Mouse (Mus musculus): ENCODE data around the gene Psmc1.

Gene Psmc1

GRCm38 (mm10) chr12:100124913-100125798, 15.2 kb downstream of the Psmc1 start:
- DNase-seq (ENCODE audit: low read depth, low spot score) = no peak

- DNase-seq (ENCODE audit: low read depth, low spot score) = no peak
Measured at GRCm38 (mm10) chr12:100126968-100127865, 17.3 kb downstream of the Psmc1 start.

- no peak for DNase-seq (ENCODE audit: low read depth, low spot score)
Measured at GRCm38 (mm10) chr12:100127866-100128480, 18.0 kb downstream of the Psmc1 start.

- DNase-seq (ENCODE audit: low read depth, low spot score) = no peak
Measured at GRCm38 (mm10) chr12:100128522-100128921, 18.6 kb downstream of the Psmc1 start.

- no peak for DNase-seq (ENCODE audit: low read depth, low spot score)
Measured at GRCm38 (mm10) chr12:100128961-100129360, 19.0 kb downstream of the Psmc1 start.

- no peak for DNase-seq (ENCODE audit: low read depth, low spot score)
Measured at GRCm38 (mm10) chr12:100131167-100131566, 21.2 kb downstream of the Psmc1 start.

- DNase-seq (ENCODE audit: low read depth, low spot score) = peak; percentile 46
Measured at GRCm38 (mm10) chr12:100131655-100132054, 21.7 kb downstream of the Psmc1 start.

GRCm38 (mm10) chr12:100134395-100134936, 24.5 kb downstream of the Psmc1 start:
- no peak for DNase-seq (ENCODE audit: low read depth, low spot score)

- no peak for DNase-seq (ENCODE audit: low read depth, low spot score)
Measured at GRCm38 (mm10) chr12:100135117-100135516, 25.2 kb downstream of the Psmc1 start.

- DNase-seq (ENCODE audit: low read depth, low spot score) = no peak
Measured at GRCm38 (mm10) chr12:100142848-100143523, 33.0 kb downstream of the Psmc1 start.

GRCm38 (mm10) chr12:100143737-100144136, 33.8 kb downstream of the Psmc1 start:
- DNase-seq (ENCODE audit: low read depth, low spot score) = no peak

- DNase-seq (ENCODE audit: low read depth, low spot score) = no peak
Measured at GRCm38 (mm10) chr12:100144269-100144668, 34.3 kb downstream of the Psmc1 start.

GRCm38 (mm10) chr12:100152466-100152865, 42.5 kb downstream of the Psmc1 start:
- no peak for DNase-seq (ENCODE audit: low read depth, low spot score)

GRCm38 (mm10) chr12:100159261-100159975, 49.5 kb downstream of the Psmc1 start, which contains the start of gene Nrde2:
Gene Nrde2, minus strand, starts transcription at chr12:100159653.
- DNase-seq (ENCODE audit: low read depth, low spot score) = peak; percentile 88

GRCm38 (mm10) chr12:100164991-100165500, 55.1 kb downstream of the Psmc1 start:
- DNase-seq (ENCODE audit: low read depth, low spot score) = no peak

GRCm38 (mm10) chr12:100166177-100166576, 56.2 kb downstream of the Psmc1 start:
- DNase-seq (ENCODE audit: low read depth, low spot score) = no peak

GRCm38 (mm10) chr12:100166939-100167338, 57.0 kb downstream of the Psmc1 start:
- no peak for DNase-seq (ENCODE audit: low read depth, low spot score)

- no peak for DNase-seq (ENCODE audit: low read depth, low spot score)
Measured at GRCm38 (mm10) chr12:100167502-100167901, 57.5 kb downstream of the Psmc1 start.

- DNase-seq (ENCODE audit: low read depth, low spot score) = peak; percentile 28
Measured at GRCm38 (mm10) chr12:100167931-100168871, 58.2 kb downstream of the Psmc1 start.
